Mouse (Mus musculus): ENCODE measurements around the gene Chit1. TPM values are rescaled to one million over a fixed set of nuclear protein-coding genes. Genes with fewer than 3 reads are reported as not detected.
A peak's percentile ranks its signal among the peaks of the same experiment; 100 is the strongest.

Chit1 gene
- polyA plus RNA-seq, 1 experiment from 2014 or later: 0.49 TPM

DNA sequence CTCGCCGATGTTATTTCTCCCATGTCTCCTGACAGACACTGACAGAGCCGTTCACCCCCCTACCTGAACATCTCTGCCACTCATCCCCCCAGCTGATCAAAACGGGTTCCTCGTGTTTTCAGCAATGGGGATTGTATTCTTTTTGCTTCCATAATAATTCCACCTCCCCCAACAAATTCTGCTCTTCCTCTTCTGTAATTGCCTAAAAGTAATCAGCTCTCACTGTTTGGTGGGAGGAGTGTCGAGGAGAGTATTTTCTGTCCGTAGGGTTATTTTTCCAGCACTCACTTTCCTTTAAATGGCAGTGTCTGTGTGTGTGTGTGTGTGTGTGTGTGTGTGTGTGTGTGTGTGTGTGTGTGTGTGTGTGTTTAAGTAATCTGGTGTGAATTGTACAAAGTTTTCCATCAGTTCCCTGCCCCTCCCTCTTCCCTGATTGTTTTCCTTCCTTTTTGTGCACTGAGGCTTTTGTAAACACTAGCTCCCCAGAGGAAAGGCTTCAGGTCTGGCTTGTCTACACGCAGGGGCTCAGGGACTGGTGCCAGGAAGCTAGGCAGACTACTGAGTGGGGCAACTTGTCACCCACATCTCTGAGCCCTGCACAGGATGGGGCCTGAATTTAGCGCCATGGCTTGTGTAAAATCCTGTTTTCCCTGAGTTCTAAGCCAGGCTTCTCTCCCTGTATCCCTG, 31.4 kb upstream of the Chit1 start:
- Histone ChIP-seq H3K4me2 (peak overlapping the region; percentile 82), H3K27me3 (replicated peaks) (no peaks in the 10 kb centered on the region), H3K36me3 (peaks cover 24% of the 10 kb centered on the region), H3K27ac (ENCODE audit: poor library complexity, severe bottlenecking) (peak overlapping the region; percentile 89), H3K9ac (peak overlapping the region; percentile 77), H3K4me3 (peak overlapping the region; percentile 83), H3K9me3 (replicated peaks) (no peaks in the 10 kb centered on the region), H3K4me1 (replicated peaks) (peaks cover 65% of the 10 kb centered on the region)
- ATAC-seq (ENCODE audit: insufficient number of reproducible peaks, low FRiP score): no peak
- 11% methylated on average over 9 of the region's 9 CpGs for WGBS

DNA sequence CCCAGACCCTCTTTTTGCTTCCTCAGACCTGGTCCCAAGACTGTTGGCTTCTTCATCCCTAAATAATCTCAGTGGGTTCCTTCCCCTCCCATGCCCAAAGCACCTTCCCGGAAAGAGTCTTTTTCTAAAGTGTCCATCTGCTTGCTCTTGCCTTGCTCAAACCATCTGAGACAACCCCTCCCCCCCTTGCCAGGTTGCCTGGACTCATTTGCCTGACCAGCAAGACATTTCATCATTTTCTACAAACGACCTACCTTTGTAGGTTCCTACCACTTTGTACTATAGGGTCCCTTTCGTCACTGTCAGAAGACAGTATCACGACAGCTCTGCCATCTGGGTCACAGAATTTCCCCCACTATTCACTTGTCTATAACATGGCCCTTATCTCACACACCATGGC, 30.6 kb upstream of the Chit1 start:
- H3K4me1 ChIP-seq (replicated peaks): peaks cover 62% of the 10 kb centered on the region

DNA sequence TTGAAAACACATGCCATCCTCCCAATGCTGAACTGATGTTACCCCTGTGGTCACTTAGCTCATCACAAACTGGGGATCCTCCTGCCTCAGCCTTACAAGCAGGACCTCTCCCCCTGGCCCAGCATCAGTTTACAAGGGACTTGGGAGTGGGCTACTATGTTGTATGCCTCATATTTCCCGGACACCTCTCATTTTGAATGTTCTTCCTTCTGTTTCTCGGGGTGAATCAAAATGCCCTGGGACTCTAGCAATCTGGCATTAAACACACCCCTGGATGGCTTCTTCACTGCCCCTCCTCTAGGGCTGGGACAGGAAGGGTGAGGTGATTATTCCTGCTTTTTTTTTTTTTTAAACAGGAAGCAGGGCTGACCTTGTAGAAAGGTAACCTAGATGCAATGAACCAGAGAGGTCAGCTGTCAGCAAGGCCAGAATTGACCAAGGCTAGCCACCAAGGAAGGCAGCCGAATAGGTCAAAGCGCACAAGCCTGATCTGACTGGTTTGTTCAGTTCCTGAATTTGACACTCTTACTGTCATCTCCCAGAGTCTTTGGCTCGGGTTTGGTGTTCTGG, 30.1 kb upstream of the Chit1 start:
- 82% methylated on average over 5 of the region's 5 CpGs for WGBS
- H3K36me3 ChIP-seq: peaks cover 13% of the 10 kb centered on the region
- ATAC-seq (ENCODE audit: insufficient number of reproducible peaks, low FRiP score): no peak
- no peak overlapping the region for H3K9ac ChIP-seq
- H3K4me3 ChIP-seq: no peak overlapping the region
- no peaks in the 10 kb centered on the region for H3K27me3 ChIP-seq (replicated peaks)
- no peak overlapping the region for H3K27ac ChIP-seq (ENCODE audit: poor library complexity, severe bottlenecking)
- peaks cover 64% of the 10 kb centered on the region for H3K4me1 ChIP-seq (replicated peaks)
- no peak overlapping the region for H3K4me2 ChIP-seq
- no peaks in the 10 kb centered on the region for H3K9me3 ChIP-seq (replicated peaks)

More for the DNA sequence above, 30.6 kb upstream of the Chit1 start:
- no peak for ATAC-seq (ENCODE audit: insufficient number of reproducible peaks, low FRiP score)
- Histone ChIP-seq H3K4me2 (no peak overlapping the region), H3K9ac (no peak overlapping the region), H3K9me3 (replicated peaks) (no peaks in the 10 kb centered on the region), H3K27me3 (replicated peaks) (no peaks in the 10 kb centered on the region), H3K27ac (ENCODE audit: poor library complexity, severe bottlenecking) (peak overlapping the region; percentile 89), H3K36me3 (peaks cover 18% of the 10 kb centered on the region), H3K4me3 (no peak overlapping the region)
- 62% methylated on average over 4 of the region's 4 CpGs for WGBS

DNA sequence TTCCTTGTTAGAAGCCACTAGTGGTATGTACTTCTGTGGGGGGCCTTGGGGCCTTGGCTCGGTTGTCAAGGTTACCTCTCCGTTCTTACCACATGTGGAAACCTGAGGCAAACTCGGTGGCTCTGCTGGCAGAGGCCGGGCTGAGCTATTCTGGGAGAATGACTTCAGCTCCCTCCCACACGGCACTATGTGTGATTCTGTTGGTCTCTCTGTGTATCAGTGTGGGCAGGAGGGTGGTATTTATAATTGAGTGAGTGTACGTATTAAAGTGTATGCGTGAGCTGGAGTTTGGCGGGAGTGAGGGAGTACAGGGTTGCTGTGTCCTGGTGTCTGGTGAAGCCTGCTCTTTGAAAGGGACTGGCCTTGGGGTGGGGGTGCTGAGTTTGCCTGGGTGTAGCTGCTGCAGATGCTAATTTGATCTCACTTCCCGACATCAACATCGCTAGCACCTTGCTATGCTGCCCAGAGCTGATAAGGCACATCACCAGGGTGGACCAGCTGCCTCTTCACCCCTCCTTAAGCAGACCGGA, 28.0 kb upstream of the Chit1 start:
- peaks cover 60% of the 10 kb centered on the region for H3K4me1 ChIP-seq (replicated peaks)
- H3K27ac ChIP-seq (ENCODE audit: poor library complexity, severe bottlenecking): peak overlapping the region; percentile 93
- no peak overlapping the region for H3K4me3 ChIP-seq
- 16% methylated on average over 11 of the region's 11 CpGs for WGBS
- H3K27me3 ChIP-seq (replicated peaks): no peaks in the 10 kb centered on the region
- peak; percentile 7; the same call in 1 of the 2 replicates for ATAC-seq (ENCODE audit: insufficient number of reproducible peaks, low FRiP score)
- H3K9ac ChIP-seq: peak overlapping the region; percentile 52
- peak overlapping the region; percentile 42 for H3K4me2 ChIP-seq
- no peaks in the 10 kb centered on the region for H3K36me3 ChIP-seq
- H3K9me3 ChIP-seq (replicated peaks): no peaks in the 10 kb centered on the region

DNA sequence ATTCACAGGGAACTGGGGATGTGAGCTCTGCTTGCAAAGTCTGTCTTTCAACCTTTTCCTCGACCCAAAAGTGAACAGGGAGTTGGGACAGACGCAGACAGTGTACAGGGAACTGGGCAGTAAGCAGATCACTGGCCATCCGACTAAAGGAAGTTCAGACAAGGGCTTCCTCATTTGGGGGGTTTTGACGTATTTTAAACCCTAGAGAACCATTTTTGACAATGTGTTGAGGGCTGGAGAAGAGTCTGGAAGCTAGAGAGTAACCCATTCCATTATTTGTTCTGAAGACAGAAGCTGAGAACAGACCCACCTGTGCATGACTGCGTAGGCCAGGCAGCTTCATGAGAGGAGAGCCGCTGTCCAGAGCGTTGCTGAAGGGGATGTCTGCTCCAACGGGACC, 27.4 kb upstream of the Chit1 start:
- Histone ChIP-seq H3K9ac (peak overlapping the region; percentile 52; the same call in 1 of the 2 replicates), H3K9me3 (replicated peaks) (no peaks in the 10 kb centered on the region), H3K36me3 (no peaks in the 10 kb centered on the region), H3K27me3 (replicated peaks) (no peaks in the 10 kb centered on the region), H3K4me2 (peak overlapping the region; percentile 42; the same call in 1 of the 2 replicates), H3K27ac (ENCODE audit: poor library complexity, severe bottlenecking) (peak overlapping the region; percentile 93), H3K4me3 (no peak overlapping the region), H3K4me1 (replicated peaks) (peaks cover 60% of the 10 kb centered on the region)
- no peak for ATAC-seq (ENCODE audit: insufficient number of reproducible peaks, low FRiP score)
- 75% methylated on average over 8 of the region's 8 CpGs for WGBS

DNA sequence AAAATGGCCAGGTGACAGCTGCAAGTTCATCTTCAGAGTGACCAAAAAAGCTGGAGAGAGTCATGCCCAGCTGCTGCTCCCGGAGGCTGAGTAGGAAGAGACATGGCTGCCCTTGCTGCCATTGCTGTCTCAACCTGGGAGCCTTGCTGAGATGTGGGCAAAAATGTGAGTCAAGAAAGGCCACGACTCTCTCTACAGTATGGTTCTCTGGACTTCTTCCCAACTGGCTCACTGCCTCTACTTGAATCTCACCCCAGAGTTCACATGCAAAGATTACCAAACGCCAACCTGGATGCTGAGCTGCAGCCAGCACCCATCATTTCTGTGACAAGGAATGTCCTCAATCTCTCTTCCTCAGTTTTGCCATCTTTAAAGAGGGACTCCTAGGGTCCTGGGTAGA, 26.9 kb upstream of the Chit1 start:
- Histone ChIP-seq H3K27ac (ENCODE audit: poor library complexity, severe bottlenecking) (peak overlapping the region; percentile 93), H3K36me3 (no peaks in the 10 kb centered on the region), H3K27me3 (replicated peaks) (no peaks in the 10 kb centered on the region), H3K4me1 (replicated peaks) (peaks cover 60% of the 10 kb centered on the region), H3K9ac (no peak overlapping the region), H3K9me3 (replicated peaks) (no peaks in the 10 kb centered on the region), H3K4me3 (no peak overlapping the region), H3K4me2 (no peak overlapping the region)
- no peak for ATAC-seq (ENCODE audit: insufficient number of reproducible peaks, low FRiP score)
- 74% methylated on average over 3 of the region's 3 CpGs for WGBS

DNA sequence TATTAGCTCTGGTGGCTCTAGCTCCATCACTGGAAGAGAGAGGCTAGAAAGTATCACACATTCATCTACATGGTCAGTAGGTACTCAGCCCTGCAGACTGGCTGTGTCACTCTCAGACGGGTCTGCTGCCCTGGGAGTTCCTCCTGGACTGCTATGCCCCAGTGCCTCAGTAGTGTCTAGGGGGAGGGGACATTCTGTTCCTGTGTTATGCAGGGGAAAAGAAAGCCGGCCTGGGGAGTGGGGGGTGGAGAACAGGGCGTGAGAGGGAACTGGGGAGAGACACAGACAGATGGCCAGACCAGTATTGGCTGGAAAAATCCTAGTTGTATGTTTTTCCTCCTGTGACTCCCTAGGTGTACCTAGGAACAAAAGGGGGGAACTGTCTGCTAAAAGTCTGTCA, 25.0 kb upstream of the Chit1 start:
- H3K27ac ChIP-seq (ENCODE audit: poor library complexity, severe bottlenecking): 0 out of 2 replicates have a peak overlapping the region, but pooled peaks have one; percentile 55
- 39% methylated on average over 3 of the region's 3 CpGs for WGBS
- no peak overlapping the region for H3K9ac ChIP-seq
- no peaks in the 10 kb centered on the region for H3K27me3 ChIP-seq (replicated peaks)
- no peak overlapping the region for H3K4me2 ChIP-seq
- no peak; the same call in 1 of the 2 replicates for ATAC-seq (ENCODE audit: insufficient number of reproducible peaks, low FRiP score)
- peaks cover 44% of the 10 kb centered on the region for H3K4me1 ChIP-seq (replicated peaks)
- no peaks in the 10 kb centered on the region for H3K36me3 ChIP-seq
- H3K4me3 ChIP-seq: no peak overlapping the region
- H3K9me3 ChIP-seq (replicated peaks): no peaks in the 10 kb centered on the region

DNA sequence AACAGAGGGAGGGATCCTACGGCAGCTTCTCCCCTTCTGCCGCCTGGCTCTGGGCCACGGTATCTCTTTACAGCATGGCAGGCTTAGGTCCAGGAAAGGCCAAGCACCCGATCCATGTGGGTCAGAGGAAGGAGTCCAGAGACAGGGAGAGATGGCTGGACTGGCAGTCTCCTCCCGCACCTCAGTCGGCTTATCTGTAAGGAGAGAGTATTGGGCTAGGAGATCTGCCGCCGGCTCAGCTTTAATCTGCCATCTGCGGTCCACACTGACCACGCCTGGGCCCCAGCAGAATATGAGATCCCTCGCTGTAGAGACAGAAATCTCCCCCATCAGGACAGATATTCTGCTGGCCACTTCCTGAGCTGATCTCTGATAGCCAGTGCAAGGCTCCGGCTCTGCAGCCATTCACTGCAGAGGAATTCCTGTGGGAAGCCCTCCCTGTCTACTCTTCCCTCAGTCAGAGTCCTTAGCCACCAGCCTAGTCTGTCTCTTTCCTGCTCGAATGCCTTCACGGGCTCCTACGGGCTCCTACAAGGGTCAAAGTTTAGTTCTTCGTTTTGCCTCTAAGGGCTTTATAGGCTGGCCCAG, 24.1 kb upstream of the Chit1 start:
- ATAC-seq (ENCODE audit: insufficient number of reproducible peaks, low FRiP score): peak; percentile 41; the same call in 1 of the 2 replicates
- 9% methylated on average over 16 of the region's 16 CpGs for WGBS
- H3K4me2 ChIP-seq: peak overlapping the region; percentile 53

DNA sequence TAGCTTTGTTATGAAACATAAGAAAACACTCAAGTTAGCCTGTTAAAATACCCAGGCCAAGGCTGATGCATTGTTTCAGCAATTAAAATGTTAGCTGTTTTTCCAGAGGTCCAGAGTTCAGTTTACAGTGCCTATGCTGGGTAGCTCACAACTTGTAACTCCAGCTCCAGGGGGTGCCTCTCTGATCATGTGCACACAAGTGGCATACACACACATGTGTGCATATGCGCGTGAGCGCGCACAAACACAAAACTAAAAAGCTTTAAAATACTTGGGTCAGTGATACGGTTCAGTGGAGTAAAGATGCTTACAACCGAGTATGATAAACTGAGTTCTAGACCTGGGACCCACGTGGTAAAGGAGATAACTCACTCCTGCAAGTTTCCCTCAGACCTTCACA, 22.0 kb upstream of the Chit1 start:
- no peaks in the 10 kb centered on the region for H3K27me3 ChIP-seq (replicated peaks)
- ATAC-seq (ENCODE audit: insufficient number of reproducible peaks, low FRiP score): no peak
- H3K4me1 ChIP-seq (replicated peaks): peaks cover 43% of the 10 kb centered on the region
- no peaks in the 10 kb centered on the region for H3K9me3 ChIP-seq (replicated peaks)
- no peak overlapping the region for H3K27ac ChIP-seq (ENCODE audit: poor library complexity, severe bottlenecking)
- H3K4me2 ChIP-seq: no peak overlapping the region
- no peaks in the 10 kb centered on the region for H3K36me3 ChIP-seq
- H3K4me3 ChIP-seq: no peak overlapping the region
- 83% methylated on average over 7 of the region's 7 CpGs for WGBS
- no peak overlapping the region for H3K9ac ChIP-seq

More for the DNA sequence above, 24.1 kb upstream of the Chit1 start:
- peaks cover 44% of the 10 kb centered on the region for H3K4me1 ChIP-seq (replicated peaks)
- H3K36me3 ChIP-seq: no peaks in the 10 kb centered on the region
- H3K9ac ChIP-seq: peak overlapping the region; percentile 58
- no peaks in the 10 kb centered on the region for H3K9me3 ChIP-seq (replicated peaks)
- peak overlapping the region; percentile 15; the same call in 1 of the 2 replicates for H3K4me3 ChIP-seq
- peak overlapping the region; percentile 55 for H3K27ac ChIP-seq (ENCODE audit: poor library complexity, severe bottlenecking)
- H3K27me3 ChIP-seq (replicated peaks): no peaks in the 10 kb centered on the region

DNA sequence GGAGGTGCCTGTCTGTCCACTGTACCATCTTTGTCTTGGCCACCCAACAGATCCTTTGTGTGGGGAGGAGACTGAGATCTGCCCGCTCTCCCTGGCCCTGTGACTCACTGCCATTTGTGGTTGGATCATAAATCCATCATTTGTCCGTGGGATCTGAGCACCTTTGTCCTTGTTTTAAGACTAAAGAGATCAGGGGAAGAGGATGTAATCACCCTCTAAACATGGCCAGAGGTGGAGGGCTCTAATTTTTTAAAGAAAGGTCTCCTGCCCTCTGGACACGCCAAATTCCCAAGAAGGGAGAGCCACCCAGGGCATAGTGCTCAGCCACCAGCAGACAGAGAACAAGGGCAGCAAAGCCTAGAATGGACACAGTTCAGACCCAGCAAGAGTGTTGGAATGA, 19.2 kb upstream of the Chit1 start:
- Histone ChIP-seq H3K4me3 (no peak overlapping the region), H3K27me3 (replicated peaks) (no peaks in the 10 kb centered on the region), H3K9ac (no peak overlapping the region), H3K27ac (ENCODE audit: poor library complexity, severe bottlenecking) (peak overlapping the region; percentile 95), H3K36me3 (no peaks in the 10 kb centered on the region), H3K9me3 (replicated peaks) (no peaks in the 10 kb centered on the region), H3K4me2 (no peak overlapping the region), H3K4me1 (replicated peaks) (peaks cover 41% of the 10 kb centered on the region)
- 84% methylated on average over 3 of the region's 3 CpGs for WGBS
- no peak for ATAC-seq (ENCODE audit: insufficient number of reproducible peaks, low FRiP score)

DNA sequence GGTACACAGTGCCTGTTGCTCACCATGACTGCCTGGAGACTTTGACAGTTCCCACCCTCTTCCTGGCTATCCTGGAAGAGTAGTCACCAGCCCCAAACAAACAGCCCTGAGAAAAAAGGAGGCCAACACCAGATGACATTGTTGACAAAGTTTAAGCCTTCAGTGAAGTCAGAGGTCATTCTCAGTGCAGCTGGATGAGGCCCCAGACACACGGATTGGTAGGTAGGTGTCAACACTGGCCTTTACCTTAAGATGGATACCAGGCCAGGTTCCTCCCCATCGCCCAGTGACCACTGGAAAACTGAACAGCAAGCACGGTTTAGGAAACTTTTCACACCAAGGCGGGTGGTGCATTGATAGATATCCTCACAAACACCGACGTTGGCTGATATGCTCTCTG, 18.7 kb upstream of the Chit1 start:
- Histone ChIP-seq H3K4me2 (peak overlapping the region; percentile 76), H3K27me3 (replicated peaks) (no peaks in the 10 kb centered on the region), H3K9ac (0 out of 2 replicates have a peak overlapping the region, but pooled peaks have one; percentile 27), H3K4me3 (peak overlapping the region; percentile 43), H3K9me3 (replicated peaks) (no peaks in the 10 kb centered on the region), H3K27ac (ENCODE audit: poor library complexity, severe bottlenecking) (peak overlapping the region; percentile 95), H3K36me3 (no peaks in the 10 kb centered on the region), H3K4me1 (replicated peaks) (peaks cover 41% of the 10 kb centered on the region)
- 7% methylated on average over 6 of the region's 6 CpGs for WGBS
- 0 out of 2 replicates have a peak, but pooled peaks have one; percentile 0 for ATAC-seq (ENCODE audit: insufficient number of reproducible peaks, low FRiP score)
